Mouse (Mus musculus) limb, embryonic 14.5 days (tissue): ENCODE measurements around the gene Tango6. TPM values are rescaled to one million over a fixed set of nuclear protein-coding genes. Genes with fewer than 3 reads are reported as not detected.

ENCODE experiments used
- ATAC-seq: fragments of 200-750 bp; cut with Nextera tagmentation; 2 replicates; pipeline ENCODE4 v1.8.0; 2017; ENCODE audit warnings: low read depth, moderate number of reproducible peaks, moderate TSS enrichment; ENCODE audit not compliant: low FRiP score
- DNase-seq: peaks from one replicate; pipeline ENCODE4 v3.0.0-alpha.2; 2015; ENCODE audit warnings: low spot score
- H3K27ac ChIP-seq: fragments of 300-500 bp; sonication (generic); replicated peaks from 2 replicates; pipeline ENCODE4 v1.5.1; 2014; ENCODE audit warnings: low read depth, mild to moderate bottlenecking, low read length, moderate library complexity, mixed read lengths
- H3K27me3 ChIP-seq: fragments of 300-500 bp; sonication (generic); 2 replicates; pipeline ENCODE4 v1.6.1; 2014; ENCODE audit warnings: low read length, mixed read lengths; ENCODE audit not compliant: control insufficient read depth, insufficient read depth
- H3K36me3 ChIP-seq: fragments of 300-500 bp; sonication (generic); 2 replicates; pipeline ENCODE4 v1.6.1; 2014; ENCODE audit warnings: mild to moderate bottlenecking, low read length, moderate library complexity, mixed read lengths; ENCODE audit not compliant: control insufficient read depth, insufficient read depth
- H3K4me1 ChIP-seq: fragments of 300-500 bp; sonication (generic); 2 replicates; pipeline ENCODE4 v1.6.1; 2014; ENCODE audit warnings: antibody characterized with exemption, low read length, mixed read lengths; ENCODE audit not compliant: control insufficient read depth, insufficient read depth
- H3K4me2 ChIP-seq: fragments of 300-500 bp; sonication (generic); replicated peaks from 2 replicates; pipeline ENCODE4 v1.6.1; 2014; ENCODE audit warnings: low read depth, mild to moderate bottlenecking, low read length, moderate library complexity; ENCODE audit not compliant: severe bottlenecking
- H3K4me3 ChIP-seq: fragments of 300-500 bp; sonication (generic); replicated peaks from 2 replicates; pipeline ENCODE4 v1.5.1; 2014; ENCODE audit warnings: low read length
- H3K9ac ChIP-seq: fragments of 300-500 bp; sonication (generic); 2 replicates; pipeline ENCODE4 v1.6.1; 2014; ENCODE audit warnings: mild to moderate bottlenecking, low read depth, low read length, moderate library complexity; ENCODE audit not compliant: severe bottlenecking
- H3K9me3 ChIP-seq: fragments of 300-500 bp; sonication (generic); 2 replicates; pipeline ENCODE4 v1.6.1; 2016; ENCODE audit warnings: low read length; ENCODE audit not compliant: control insufficient read depth
- POLR2A ChIP-seq: fragments of 200-500 bp; IDR thresholded peaks from 2 replicates; pipeline ENCODE4 v1.8.0; 2012; ENCODE audit warnings: inconsistent platforms, mild to moderate bottlenecking, moderate library complexity, borderline replicate concordance; ENCODE audit not compliant: insufficient read depth, insufficient read length; ENCODE audit errors: extremely low read depth
- WGBS: fragments of 180-500 bp; shearing (Covaris S2); extraction: QIAGEN DNeasy Blood & Tissue Kit; methylation state at CpG from one replicate; pipeline ENCODE4 v1.1.7; 2014; 5-methylcytosine and 5-hydroxymethylcytosine counted together
- polyA plus RNA-seq, 2 experiments: library from polyadenylated mRNA; depleted of rRNA in 1 of 2; stranded (reverse) in 1 of 2; unstranded in 1 of 2; fragments of >200 nt; fragmentation: Nextera tagmentation in 1 of 2; extraction: Ambion mirVana in 1 of 2; gene quantifications; 2 replicates each; pipeline versions ENCODE4 v1.2.1 to v1.2.3; 2012 to 2014

The Tango6 gene
- polyA plus RNA-seq, 2 experiments: 5.9 to 6.5 TPM

- DNase-seq (no peak), ATAC-seq (no peak)
- H3K9ac ChIP-seq: no peak overlapping the region
These were observed 43.7 kb downstream of the Tango6 start for GRCm38 (mm10) chr8:106726551-106726950.

GRCm38 (mm10) chr8:106727241-106727835 lies 44.5 kb downstream of the Tango6 start:
- H3K27me3 ChIP-seq: no peaks in the 10 kb centered on the region
- ATAC-seq: no peak; the same call in 1 of the 2 replicates
- TF ChIP-seq POLR2A: no peak
- peaks cover 17% of the 10 kb centered on the region; the same call in 1 of the 2 replicates for H3K36me3 ChIP-seq
- H3K4me2 ChIP-seq: no peak overlapping the region
- 44% methylated on average over 16 of the region's 16 CpGs for WGBS
- no peak for DNase-seq
- no peak overlapping the region for H3K9ac ChIP-seq
- H3K9me3 ChIP-seq: no peaks in the 10 kb centered on the region
- H3K4me1 ChIP-seq: no peaks in the 10 kb centered on the region
- no peak overlapping the region for H3K4me3 ChIP-seq
- H3K27ac ChIP-seq: no peak overlapping the region

More at GRCm38 (mm10) chr8:106726551-106726950, 43.7 kb downstream of the Tango6 start:
- H3K4me3 ChIP-seq: no peak overlapping the region
- WGBS: 82% methylated on average over 6 of the region's 6 CpGs
- peaks cover 17% of the 10 kb centered on the region; the same call in 1 of the 2 replicates for H3K36me3 ChIP-seq
- H3K27ac ChIP-seq: no peak overlapping the region
- H3K4me2 ChIP-seq: no peak overlapping the region
- H3K27me3 ChIP-seq: no peaks in the 10 kb centered on the region
- H3K4me1 ChIP-seq: no peaks in the 10 kb centered on the region
- H3K9me3 ChIP-seq: no peaks in the 10 kb centered on the region
- TF ChIP-seq POLR2A: no peak

DNA sequence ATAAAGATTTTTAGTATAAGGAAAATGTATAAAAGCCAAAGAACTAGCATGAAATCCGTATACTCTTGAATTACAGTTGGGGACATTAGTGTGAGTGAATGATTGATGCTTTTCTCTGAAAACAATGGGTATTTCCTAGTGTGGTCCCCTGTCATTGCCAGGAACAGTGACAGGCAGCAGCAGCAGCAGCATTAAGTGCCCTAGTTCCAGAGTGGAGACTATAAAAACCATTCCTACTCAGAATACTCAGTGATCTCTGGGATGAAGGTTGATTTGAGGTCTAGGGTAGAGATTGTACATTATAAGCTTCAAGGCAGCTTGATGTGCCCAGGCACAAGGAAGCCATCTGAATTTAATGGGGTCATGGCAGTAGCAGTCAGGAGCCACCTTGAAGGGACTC lies 45.0 kb downstream of the Tango6 start:
- H3K27me3 ChIP-seq: no peaks in the 10 kb centered on the region
- no peak for TF ChIP-seq POLR2A
- no peak overlapping the region for H3K27ac ChIP-seq
- DNase-seq (no peak), ATAC-seq (no peak)
- H3K9ac ChIP-seq: no peak overlapping the region
- peaks cover 17% of the 10 kb centered on the region; the same call in 1 of the 2 replicates for H3K36me3 ChIP-seq
- no peaks in the 10 kb centered on the region for H3K9me3 ChIP-seq
- no peak overlapping the region for H3K4me3 ChIP-seq
- 68% methylated on average over 1 of the region's 1 CpGs for WGBS
- 0 out of 2 replicates have a peak, but pooled peaks cover 4% of the 10 kb centered on the region for H3K4me1 ChIP-seq
- no peak overlapping the region for H3K4me2 ChIP-seq

GRCm38 (mm10) chr8:106732921-106733320 lies 50.1 kb downstream of the Tango6 start:
- H3K4me3 ChIP-seq: no peak overlapping the region
- DNase-seq: no peak

DNA sequence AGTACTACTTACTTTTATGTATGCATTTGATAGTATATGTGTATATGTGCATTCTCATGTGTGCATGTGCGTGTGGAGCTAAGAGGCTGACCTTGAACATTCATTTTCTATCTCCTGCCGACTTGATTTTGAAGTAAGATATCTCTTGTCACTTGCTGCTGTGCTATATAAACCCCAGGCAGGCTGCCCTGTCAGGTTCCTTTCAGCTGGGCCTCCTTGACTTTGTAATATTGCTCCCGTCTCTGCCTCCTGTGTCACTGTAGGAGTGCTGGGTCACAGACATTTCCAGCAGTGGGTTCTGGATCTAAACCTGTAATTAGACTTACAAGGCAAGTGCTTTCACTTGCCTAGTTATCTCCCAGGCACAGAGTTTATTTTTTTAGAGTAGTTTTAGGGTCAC lies 50.8 kb downstream of the Tango6 start:
- no peak for TF ChIP-seq POLR2A
- no peak for ATAC-seq
- Histone ChIP-seq H3K9me3 (no peaks in the 10 kb centered on the region), H3K36me3 (peaks cover 6% of the 10 kb centered on the region; the same call in 1 of the 2 replicates), H3K4me1 (peaks cover 19% of the 10 kb centered on the region), H3K27me3 (no peaks in the 10 kb centered on the region), H3K4me3 (no peak overlapping the region), H3K9ac (no peak overlapping the region), H3K27ac (no peak overlapping the region), H3K4me2 (no peak overlapping the region)
- WGBS: 62% methylated on average over 3 of the region's 3 CpGs
- no peak for DNase-seq

More at GRCm38 (mm10) chr8:106732921-106733320, 50.1 kb downstream of the Tango6 start:
- Histone ChIP-seq H3K9ac (no peak overlapping the region), H3K4me2 (no peak overlapping the region), H3K36me3 (peaks cover 6% of the 10 kb centered on the region; the same call in 1 of the 2 replicates), H3K27me3 (no peaks in the 10 kb centered on the region), H3K4me1 (peaks cover 19% of the 10 kb centered on the region), H3K9me3 (no peaks in the 10 kb centered on the region), H3K27ac (no peak overlapping the region)
- no peak for TF ChIP-seq POLR2A
- WGBS: 16% methylated on average over 5 of the region's 5 CpGs
- peak; percentile 55; the same call in 1 of the 2 replicates for ATAC-seq
